Mouse (Mus musculus): Measurements from ENCODE around the gene Snd1. TPM values are rescaled to one million over a fixed set of nuclear protein-coding genes. Genes with fewer than 3 reads are reported as not detected.
A peak's percentile ranks its signal among the peaks of the same experiment; 100 is the strongest.
"Not testable (repeated sequence)": the region's sequence is repeated elsewhere in the genome, so short reads cannot be mapped to it uniquely, and the experiment has no call there.

Snd1 gene
- polyA plus RNA-seq, 1 experiment from 2014 or later = 120 TPM

DNA sequence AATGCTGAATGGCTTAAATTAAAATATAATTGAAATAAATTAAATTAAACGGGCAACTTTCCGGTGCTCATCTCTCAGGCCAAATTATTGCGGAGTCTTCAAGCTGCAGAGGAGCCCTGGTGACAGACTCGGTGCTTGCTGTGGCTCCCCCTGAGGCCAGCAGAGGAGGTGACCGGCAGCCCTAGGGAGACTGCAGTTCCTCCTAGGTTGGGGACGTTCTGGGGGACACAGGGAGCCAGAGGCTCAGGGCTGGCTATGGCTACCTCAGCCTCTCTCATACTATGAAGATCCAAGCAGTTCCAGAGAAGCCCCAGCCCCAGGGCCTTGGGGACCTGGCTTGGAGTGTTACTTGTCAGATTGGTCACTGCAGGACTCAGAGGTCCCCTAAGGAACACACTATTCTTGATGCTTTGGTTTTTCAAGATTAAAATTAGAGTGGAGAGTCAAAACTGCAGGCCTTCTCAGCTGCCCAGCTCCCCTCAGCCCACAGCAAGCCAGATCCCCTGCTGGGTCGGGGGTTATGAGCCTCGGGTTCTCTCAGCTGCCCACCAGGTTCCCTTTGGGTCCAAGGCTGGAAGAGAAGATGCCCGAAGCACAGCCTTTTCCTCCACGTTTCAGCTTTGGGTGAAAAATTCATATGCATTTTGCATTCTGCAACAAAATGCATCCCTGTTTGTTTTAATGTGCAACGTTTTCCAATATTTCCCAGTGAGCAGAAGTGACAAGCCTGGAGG, 448.3 kb downstream of the Snd1 start:
- H3K36me3 ChIP-seq (ENCODE audit: control insufficient read depth, insufficient read depth, low read length) = no peaks in the 10 kb centered on the region
- ATAC-seq (ENCODE audit: insufficient number of reproducible peaks, low FRiP score, low TSS enrichment, low read depth) (no peak), DNase-seq (ENCODE audit: low spot score) (no peak)
- H3K4me2 ChIP-seq (ENCODE audit: low read depth, severe bottlenecking) = no peak overlapping the region
- H3K9me3 ChIP-seq (ENCODE audit: control insufficient read depth, low read length) = no peaks in the 10 kb centered on the region
- no peaks in the 10 kb centered on the region for H3K27me3 ChIP-seq (ENCODE audit: control insufficient read depth, insufficient read depth, low read length)
- H3K4me1 ChIP-seq (ENCODE audit: control insufficient read depth, insufficient read depth, low read length) = no peaks in the 10 kb centered on the region
- no peak overlapping the region for H3K27ac ChIP-seq (replicated peaks; ENCODE audit: low read depth, low read length)
- H3K9ac ChIP-seq (ENCODE audit: low read length) = no peak overlapping the region
- WGBS = 78% methylated on average over 11 of the region's 11 CpGs
- no peak overlapping the region for H3K4me3 ChIP-seq (ENCODE audit: low read depth, low read length)

DNA sequence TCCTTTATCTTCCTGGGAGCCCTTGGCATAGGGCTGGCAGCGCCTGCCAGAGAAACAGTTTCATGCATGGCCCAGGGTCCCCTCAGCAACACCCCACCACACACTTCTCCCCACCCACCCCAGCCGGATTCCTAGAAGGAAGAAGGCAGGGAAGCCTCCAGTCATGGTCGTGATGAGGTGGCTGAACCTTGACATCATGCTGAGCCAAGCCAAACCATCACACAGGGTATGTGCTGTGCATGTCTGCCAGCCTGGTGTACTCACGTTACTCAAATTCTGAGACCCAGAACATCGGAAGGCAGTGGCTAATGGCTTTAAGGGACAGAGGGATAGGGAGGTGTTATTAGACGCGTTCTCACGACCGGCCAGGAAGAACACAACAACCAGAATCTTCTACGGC, 448.9 kb downstream of the Snd1 start:
- Histone ChIP-seq H3K27me3 (ENCODE audit: control insufficient read depth, insufficient read depth, low read length) (no peaks in the 10 kb centered on the region), H3K9me3 (ENCODE audit: control insufficient read depth, low read length) (no peaks in the 10 kb centered on the region), H3K27ac (replicated peaks; ENCODE audit: low read depth, low read length) (no peak overlapping the region), H3K4me3 (ENCODE audit: low read depth, low read length) (no peak overlapping the region), H3K36me3 (ENCODE audit: control insufficient read depth, insufficient read depth, low read length) (no peaks in the 10 kb centered on the region), H3K9ac (ENCODE audit: low read length) (no peak overlapping the region), H3K4me2 (ENCODE audit: low read depth, severe bottlenecking) (no peak overlapping the region), H3K4me1 (ENCODE audit: control insufficient read depth, insufficient read depth, low read length) (no peaks in the 10 kb centered on the region)
- ATAC-seq (ENCODE audit: insufficient number of reproducible peaks, low FRiP score, low TSS enrichment, low read depth) = no peak
- WGBS = 89% methylated on average over 10 of the region's 10 CpGs
- DNase-seq (ENCODE audit: low spot score) = no peak

DNA sequence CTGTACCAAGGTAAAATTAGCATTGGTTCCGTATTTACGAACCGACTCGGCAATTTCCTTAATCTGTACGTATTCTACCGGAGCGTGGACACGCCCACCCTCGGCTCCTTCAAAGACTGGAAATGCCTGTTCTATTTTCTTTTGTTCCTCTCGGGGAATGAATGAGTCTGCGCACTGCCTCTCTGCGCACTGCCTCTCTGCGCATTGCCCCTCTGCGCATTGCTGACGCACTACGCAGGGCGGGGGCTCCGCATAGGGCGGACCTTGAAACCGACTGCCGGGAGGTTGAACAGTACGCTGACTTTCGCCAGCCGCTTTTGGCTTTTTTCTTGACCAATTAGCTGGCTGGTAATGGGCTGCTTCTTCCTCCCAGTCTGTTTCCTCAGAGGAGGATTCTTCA, 453.0 kb downstream of the Snd1 start:
- not testable (repeated sequence) for ATAC-seq (ENCODE audit: insufficient number of reproducible peaks, low FRiP score, low TSS enrichment, low read depth); H3K36me3 ChIP-seq (ENCODE audit: control insufficient read depth, insufficient read depth, low read length); DNase-seq (ENCODE audit: low spot score); H3K9ac ChIP-seq (ENCODE audit: low read length); H3K27me3 ChIP-seq (ENCODE audit: control insufficient read depth, insufficient read depth, low read length); H3K9me3 ChIP-seq (ENCODE audit: control insufficient read depth, low read length); H3K27ac ChIP-seq (replicated peaks; ENCODE audit: low read depth, low read length); H3K4me3 ChIP-seq (ENCODE audit: low read depth, low read length); H3K4me2 ChIP-seq (ENCODE audit: low read depth, severe bottlenecking)
- WGBS = 76% methylated on average over 11 of the region's 24 CpGs
- H3K4me1 ChIP-seq (ENCODE audit: control insufficient read depth, insufficient read depth, low read length) = peaks cover 14% of the 10 kb centered on the region

DNA sequence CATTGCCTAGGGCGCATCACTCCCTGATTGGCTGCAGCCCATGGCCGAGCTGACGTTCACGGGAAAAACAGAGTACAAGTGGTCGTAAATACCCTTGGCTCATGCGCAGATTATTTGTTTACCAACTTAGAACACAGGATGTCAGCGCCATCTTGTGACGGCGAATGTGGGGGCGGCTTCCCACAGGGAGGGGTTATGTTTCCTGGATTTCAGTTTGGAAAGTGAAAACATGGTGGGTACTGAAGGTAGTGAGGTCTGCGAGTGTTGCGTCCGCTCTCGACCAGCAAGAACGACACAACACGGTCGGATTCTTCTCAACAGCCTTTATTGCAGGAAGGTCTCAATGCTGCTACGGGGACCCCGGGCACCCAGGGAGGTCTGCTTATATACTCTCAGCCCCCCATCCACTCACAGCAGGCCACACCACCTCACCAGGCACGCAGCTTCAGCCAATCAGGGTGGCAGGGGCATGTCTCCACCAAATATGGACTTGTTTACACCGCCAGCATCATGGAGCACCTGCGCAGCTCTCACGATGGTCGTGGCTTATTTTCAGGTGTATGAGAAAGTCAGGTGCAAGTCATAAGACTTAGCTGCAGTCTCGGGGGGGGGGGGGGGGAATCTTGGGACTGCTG, 454.3 kb downstream of the Snd1 start:
- not testable (repeated sequence) for ATAC-seq (ENCODE audit: insufficient number of reproducible peaks, low FRiP score, low TSS enrichment, low read depth); H3K4me3 ChIP-seq (ENCODE audit: low read depth, low read length); H3K4me2 ChIP-seq (ENCODE audit: low read depth, severe bottlenecking)

DNA sequence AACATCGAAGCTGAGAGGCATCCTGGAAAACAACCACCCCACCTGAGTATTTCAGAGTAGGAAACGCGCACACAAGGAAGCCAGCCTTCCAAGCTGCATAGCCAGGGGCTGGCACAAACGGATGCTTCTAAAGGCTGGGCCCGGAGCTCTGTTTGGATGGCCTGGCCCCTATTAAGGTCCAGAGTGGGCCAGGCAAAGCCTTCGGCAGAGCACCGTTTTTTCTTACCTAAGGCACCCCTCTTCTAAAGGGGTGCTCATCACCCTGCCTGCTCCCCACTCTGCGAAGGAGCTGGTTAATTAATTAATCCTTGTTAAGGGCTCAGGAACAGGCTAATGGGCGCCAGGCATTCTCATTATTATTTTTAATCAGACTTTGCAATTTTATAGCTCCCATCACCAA, 456.3 kb downstream of the Snd1 start:
- no peak overlapping the region for H3K27ac ChIP-seq (replicated peaks; ENCODE audit: low read depth, low read length)
- H3K4me1 ChIP-seq (ENCODE audit: control insufficient read depth, insufficient read depth, low read length) = peaks cover 14% of the 10 kb centered on the region
- H3K36me3 ChIP-seq (ENCODE audit: control insufficient read depth, insufficient read depth, low read length) = no peaks in the 10 kb centered on the region
- H3K9me3 ChIP-seq (ENCODE audit: control insufficient read depth, low read length) = no peaks in the 10 kb centered on the region
- DNase-seq (ENCODE audit: low spot score) (peak; percentile 37), ATAC-seq (ENCODE audit: insufficient number of reproducible peaks, low FRiP score, low TSS enrichment, low read depth) (peak; percentile 37; the same call in 1 of the 2 replicates)
- H3K4me3 ChIP-seq (ENCODE audit: low read depth, low read length) = peak overlapping the region; percentile 3; the same call in 1 of the 2 replicates
- 0 out of 2 replicates have a peak overlapping the region, but pooled peaks have one; percentile 1 for H3K9ac ChIP-seq (ENCODE audit: low read length)
- H3K4me2 ChIP-seq (ENCODE audit: low read depth, severe bottlenecking) = peak overlapping the region; percentile 51
- no peaks in the 10 kb centered on the region for H3K27me3 ChIP-seq (ENCODE audit: control insufficient read depth, insufficient read depth, low read length)
- 18% methylated on average over 9 of the region's 9 CpGs for WGBS

More for the DNA sequence above, 454.3 kb downstream of the Snd1 start:
- DNase-seq (ENCODE audit: low spot score); H3K36me3 ChIP-seq (ENCODE audit: control insufficient read depth, insufficient read depth, low read length); H3K27me3 ChIP-seq (ENCODE audit: control insufficient read depth, insufficient read depth, low read length); H3K9ac ChIP-seq (ENCODE audit: low read length); H3K9me3 ChIP-seq (ENCODE audit: control insufficient read depth, low read length); H3K27ac ChIP-seq (replicated peaks; ENCODE audit: low read depth, low read length): not testable (repeated sequence)
- H3K4me1 ChIP-seq (ENCODE audit: control insufficient read depth, insufficient read depth, low read length) = peaks cover 14% of the 10 kb centered on the region
- 81% methylated on average over 19 of the region's 25 CpGs for WGBS

DNA sequence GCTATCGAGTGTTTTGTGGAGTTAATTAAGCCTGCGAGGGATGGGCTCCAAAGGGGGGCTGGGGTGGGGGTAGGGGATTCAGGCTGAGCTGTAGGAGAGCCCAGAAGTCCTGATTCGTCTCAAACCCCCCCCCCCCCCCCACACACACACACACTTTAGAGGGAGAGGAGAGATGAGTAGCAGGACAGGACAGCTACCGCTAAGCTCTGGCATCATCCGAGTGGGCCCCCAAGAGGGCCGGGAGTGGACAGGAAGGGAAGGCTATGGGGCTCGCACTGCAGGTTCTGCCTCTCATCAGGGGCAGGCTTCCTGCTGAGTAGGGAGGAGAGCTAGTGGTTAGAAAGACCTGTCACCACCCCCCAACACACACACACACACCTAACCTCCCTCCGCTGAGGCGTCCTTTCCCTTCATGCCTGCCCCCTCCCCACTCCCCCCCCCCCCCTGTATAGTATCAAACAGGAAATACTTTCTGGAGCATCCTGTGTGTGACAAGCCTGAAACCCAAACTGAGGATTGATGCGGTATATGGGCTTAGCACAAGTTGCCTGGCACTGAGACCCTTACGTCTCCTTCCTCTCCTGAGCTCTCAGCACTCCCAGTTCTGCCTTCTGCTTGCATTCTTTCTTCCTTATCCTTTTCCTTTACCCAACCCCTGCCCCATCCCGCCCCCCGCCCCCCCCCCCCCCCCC, 456.8 kb downstream of the Snd1 start:
- Histone ChIP-seq H3K4me3 (ENCODE audit: low read depth, low read length) (peak overlapping the region; percentile 3; the same call in 1 of the 2 replicates), H3K4me1 (ENCODE audit: control insufficient read depth, insufficient read depth, low read length) (peaks cover 14% of the 10 kb centered on the region), H3K4me2 (ENCODE audit: low read depth, severe bottlenecking) (peak overlapping the region; percentile 51), H3K9me3 (ENCODE audit: control insufficient read depth, low read length) (no peaks in the 10 kb centered on the region), H3K9ac (ENCODE audit: low read length) (0 out of 2 replicates have a peak overlapping the region, but pooled peaks have one; percentile 1), H3K27ac (replicated peaks; ENCODE audit: low read depth, low read length) (no peak overlapping the region), H3K27me3 (ENCODE audit: control insufficient read depth, insufficient read depth, low read length) (no peaks in the 10 kb centered on the region), H3K36me3 (ENCODE audit: control insufficient read depth, insufficient read depth, low read length) (no peaks in the 10 kb centered on the region)
- ATAC-seq (ENCODE audit: insufficient number of reproducible peaks, low FRiP score, low TSS enrichment, low read depth) = peak; percentile 80
- peak; percentile 35 for DNase-seq (ENCODE audit: low spot score)
- WGBS = under 1% methylated on average over 13 of the region's 13 CpGs

DNA sequence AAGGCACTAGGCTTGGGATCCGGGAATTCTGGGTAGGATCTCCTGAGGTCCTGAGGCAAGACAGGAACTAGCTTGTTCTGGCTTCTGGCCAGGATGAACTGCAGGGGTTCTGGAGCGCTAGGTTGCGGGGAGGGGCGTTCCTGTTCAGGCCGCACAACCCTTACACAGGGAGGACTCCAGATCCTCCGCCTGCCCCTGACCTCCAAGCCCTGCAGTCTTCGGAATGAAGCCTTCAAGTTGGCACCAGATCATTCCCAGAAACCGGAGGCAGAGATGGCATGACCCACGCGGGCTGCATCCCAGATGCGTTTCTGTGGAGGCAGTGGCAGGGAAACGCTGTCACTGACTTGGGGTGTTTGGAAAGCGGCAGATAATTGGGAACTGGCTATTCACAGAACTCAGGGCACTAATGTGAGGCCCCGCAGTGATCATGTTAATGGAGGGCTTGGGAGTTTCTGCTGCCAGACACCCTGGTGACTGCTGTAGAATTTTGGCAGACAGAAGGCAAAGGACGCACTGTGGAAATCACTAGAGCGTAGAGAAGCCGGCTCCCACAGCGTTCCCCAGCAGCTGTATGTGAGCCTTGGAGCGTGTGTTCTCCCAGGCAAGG, 457.5 kb downstream of the Snd1 start:
- peak; percentile 66 for DNase-seq (ENCODE audit: low spot score)
- peak overlapping the region; percentile 51 for H3K4me2 ChIP-seq (ENCODE audit: low read depth, severe bottlenecking)
- peak; percentile 68; the same call in 1 of the 2 replicates for ATAC-seq (ENCODE audit: insufficient number of reproducible peaks, low FRiP score, low TSS enrichment, low read depth)
- WGBS = 10% methylated on average over 19 of the region's 19 CpGs
- H3K9ac ChIP-seq (ENCODE audit: low read length) = 0 out of 2 replicates have a peak overlapping the region, but pooled peaks have one; percentile 27
- no peaks in the 10 kb centered on the region for H3K9me3 ChIP-seq (ENCODE audit: control insufficient read depth, low read length)
- H3K4me1 ChIP-seq (ENCODE audit: control insufficient read depth, insufficient read depth, low read length) = peaks cover 14% of the 10 kb centered on the region
- H3K36me3 ChIP-seq (ENCODE audit: control insufficient read depth, insufficient read depth, low read length) = no peaks in the 10 kb centered on the region
- H3K27ac ChIP-seq (replicated peaks; ENCODE audit: low read depth, low read length) = no peak overlapping the region
- no peaks in the 10 kb centered on the region for H3K27me3 ChIP-seq (ENCODE audit: control insufficient read depth, insufficient read depth, low read length)
- peak overlapping the region; percentile 12; the same call in 1 of the 2 replicates for H3K4me3 ChIP-seq (ENCODE audit: low read depth, low read length)

DNA sequence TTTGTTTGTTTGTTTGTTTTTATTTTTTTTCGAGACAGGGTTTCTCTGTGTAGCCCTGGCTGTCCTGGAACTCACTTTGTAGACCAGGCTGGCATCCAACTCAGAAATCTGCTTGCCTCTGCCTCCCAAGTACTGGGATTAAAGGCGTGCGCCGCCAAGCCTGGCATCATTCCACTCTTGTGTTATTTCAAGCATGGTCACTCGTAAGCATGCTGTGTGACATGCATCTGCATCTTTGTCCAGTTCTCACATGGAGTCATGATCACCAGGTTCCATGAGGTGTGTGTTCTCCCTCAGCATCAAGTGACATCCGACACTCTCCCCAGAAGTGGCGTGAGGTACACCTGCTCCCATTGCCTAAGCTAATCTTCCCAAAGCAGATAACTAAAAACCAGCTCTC, 460.8 kb downstream of the Snd1 start:
- H3K36me3 ChIP-seq (ENCODE audit: control insufficient read depth, insufficient read depth, low read length) = no peaks in the 10 kb centered on the region
- 89% methylated on average over 7 of the region's 7 CpGs for WGBS

More for the DNA sequence above, 460.8 kb downstream of the Snd1 start:
- Histone ChIP-seq H3K27ac (replicated peaks; ENCODE audit: low read depth, low read length) (no peak overlapping the region), H3K4me3 (ENCODE audit: low read depth, low read length) (no peak overlapping the region), H3K4me1 (ENCODE audit: control insufficient read depth, insufficient read depth, low read length) (peaks cover 14% of the 10 kb centered on the region), H3K27me3 (ENCODE audit: control insufficient read depth, insufficient read depth, low read length) (no peaks in the 10 kb centered on the region), H3K9me3 (ENCODE audit: control insufficient read depth, low read length) (no peaks in the 10 kb centered on the region), H3K9ac (ENCODE audit: low read length) (no peak overlapping the region), H3K4me2 (ENCODE audit: low read depth, severe bottlenecking) (no peak overlapping the region)
- ATAC-seq (ENCODE audit: insufficient number of reproducible peaks, low FRiP score, low TSS enrichment, low read depth) = no peak
- DNase-seq (ENCODE audit: low spot score) = no peak
